Mouse (Mus musculus) gastrocnemius, postnatal 36 days (tissue): ENCODE data around the gene Ilvbl. TPM values are rescaled to one million over a fixed set of nuclear protein-coding genes. Genes with fewer than 3 reads are reported as not detected.
"Not testable (repeated sequence)": the region's sequence is repeated elsewhere in the genome, so short reads cannot be mapped to it uniquely, and the experiment has no call there.

ENCODE experiments used
- DNase-seq, 2 experiments: peaks; one replicate each; pipeline ENCODE4 v3.0.0; 2022
- intact Hi-C: fragments of 180-260 bp; cut with DNase I; formaldehyde crosslinking; loops from one replicate; pipeline ENCODE4 v1.15.1; 2025
- long read RNA-seq, 2 experiments: library from polyadenylated mRNA; stranded (forward); transcript quantifications; one replicate each; pipeline ENCODE4 v2.0.0; 2021
- total RNA-seq, 2 experiments: library from RNA; stranded (reverse); gene quantifications; 2 replicates each; pipeline ENCODE4 v1.2.3; 2021

Gene Ilvbl
- 10 to 100 TPM; 15.8 to 19.6 TPM for total RNA-seq
- long read RNA-seq, experiment 1, partial matches to known transcripts, result 1 of 6 reads
- long read RNA-seq, experiment 1, other reads (novel, unspliced or antisense), result 3 of 6 reads
- long read RNA-seq, experiment 2, partial matches to known transcripts, result 2 of 23 reads
- long read RNA-seq, experiment 2, other reads (novel, unspliced or antisense), result 13 of 23 reads

- intact Hi-C loops, result loop anchor here (10.0 kb wide), 1 partner anchor 580 kb away; no protein-coding TSS in a partner anchor
- DNase-seq, result peak; percentile 91 to 95
Observed at GRCm38 (mm10) chr10:78574250-78575104, at the start of gene Ilvbl. Gene Ilvbl, plus strand, starts transcription at chr10:78574346.

- intact Hi-C loops, result not testable (repeated sequence)
Observed at GRCm38 (mm10) chr10:78525071-78525470, 49.1 kb upstream of the Ilvbl start.

GRCm38 (mm10) chr10:78525511-78525910 lies 48.6 kb upstream of the Ilvbl start:
- intact Hi-C loops, result no loop called here
- no peak for DNase-seq

More at GRCm38 (mm10) chr10:78525071-78525470, 49.1 kb upstream of the Ilvbl start:
- not testable (repeated sequence) for DNase-seq

- DNase-seq, result no peak
- intact Hi-C loops, result no loop called here
Observed at GRCm38 (mm10) chr10:78540943-78541342, 33.2 kb upstream of the Ilvbl start.

GRCm38 (mm10) chr10:78565070-78565469 lies 9.1 kb upstream of the Ilvbl start:
- DNase-seq, result no peak
- intact Hi-C loops, result no loop called here

- no peak for DNase-seq
- intact Hi-C loops, result no loop called here
Observed at GRCm38 (mm10) chr10:78569191-78569590, 5.0 kb upstream of the Ilvbl start.

GRCm38 (mm10) chr10:78569686-78570085 lies 4.5 kb upstream of the Ilvbl start:
- DNase-seq, result no peak
- intact Hi-C loops, result loop anchor here (10.0 kb wide), 1 partner anchor 575 kb away; no protein-coding TSS in a partner anchor

- DNase-seq, result no peak
- intact Hi-C loops, result loop anchor here (10.0 kb wide), 1 partner anchor 576 kb away; no protein-coding TSS in a partner anchor
Observed at GRCm38 (mm10) chr10:78570416-78570815, 3.7 kb upstream of the Ilvbl start.

- no peak for DNase-seq
- intact Hi-C loops, result loop anchor here (10.0 kb wide), 1 partner anchor 576 kb away; no protein-coding TSS in a partner anchor
Observed at GRCm38 (mm10) chr10:78570897-78571296, 3.2 kb upstream of the Ilvbl start.

- intact Hi-C loops, result loop anchor here (10.0 kb wide), 1 partner anchor 578 kb away; no protein-coding TSS in a partner anchor
- DNase-seq, result no peak
Observed at GRCm38 (mm10) chr10:78573226-78573625, 920 bp upstream of the Ilvbl start.

GRCm38 (mm10) chr10:78575105-78575632 lies 1.0 kb downstream of the Ilvbl start:
- no peak for DNase-seq
- intact Hi-C loops, result loop anchor here (10.0 kb wide), 1 partner anchor 580 kb away; no protein-coding TSS in a partner anchor

GRCm38 (mm10) chr10:78575690-78576089 lies 1.5 kb downstream of the Ilvbl start:
- intact Hi-C loops, result loop anchor here (10.0 kb wide), 1 partner anchor 581 kb away; no protein-coding TSS in a partner anchor
- no peak for DNase-seq

- intact Hi-C loops, result loop anchor here (10.0 kb wide), 1 partner anchor 582 kb away; no protein-coding TSS in a partner anchor
- no peak for DNase-seq
Observed at GRCm38 (mm10) chr10:78576435-78577184, 2.5 kb downstream of the Ilvbl start.

GRCm38 (mm10) chr10:78578204-78578603 lies 4.1 kb downstream of the Ilvbl start:
- no peak for DNase-seq
- intact Hi-C loops, result loop anchor here (10.0 kb wide), 1 partner anchor 583 kb away; no protein-coding TSS in a partner anchor

GRCm38 (mm10) chr10:78581121-78581520 lies 7.0 kb downstream of the Ilvbl start:
- no peak for DNase-seq
- intact Hi-C loops, result no loop called here

GRCm38 (mm10) chr10:78583347-78583746 lies 9.2 kb downstream of the Ilvbl start:
- intact Hi-C loops, result no loop called here
- DNase-seq, result no peak

- no peak for DNase-seq
- intact Hi-C loops, result no loop called here
Observed at GRCm38 (mm10) chr10:78583939-78584338, 9.8 kb downstream of the Ilvbl start.

GRCm38 (mm10) chr10:78584996-78585395 lies 10.8 kb downstream of the Ilvbl start:
- DNase-seq, result no peak
- intact Hi-C loops, result no loop called here

- intact Hi-C loops, result no loop called here
- DNase-seq, result no peak
Observed at GRCm38 (mm10) chr10:78585606-78586005, 11.5 kb downstream of the Ilvbl start.

- intact Hi-C loops, result no loop called here
- no peak for DNase-seq
Observed at GRCm38 (mm10) chr10:78586026-78586425, 11.9 kb downstream of the Ilvbl start.
